Mouse (Mus musculus): ENCODE measurements at regions not wholly inside any gene's neighbourhood (a gene's known extent, or its start where the extent isn't known, plus 50 kb on each side); places are given as distances from the start of the nearest gene placed in this dataset.

DNA sequence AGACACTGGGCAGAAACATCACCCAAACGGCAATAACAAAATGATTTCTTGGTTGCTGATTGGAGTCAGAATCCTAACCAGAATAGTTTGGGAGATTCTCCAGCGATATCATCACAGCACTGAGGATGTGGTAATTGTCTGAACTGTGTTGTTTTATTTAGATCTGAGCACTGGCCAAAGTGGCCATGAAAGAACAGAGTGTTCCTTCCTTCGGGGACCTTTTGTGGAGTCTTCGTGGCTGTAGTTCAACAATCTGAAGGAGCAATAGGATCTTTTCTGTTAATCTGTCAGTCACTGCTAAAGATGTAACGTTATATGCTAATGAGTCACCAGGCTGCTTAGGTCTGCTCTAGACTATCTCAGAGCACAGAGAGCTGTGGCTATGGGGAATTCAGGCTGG is 328.8 kb downstream of the Gxylt1 start:
- WGBS = 29% methylated on average over 5 of the region's 5 CpGs
- Histone ChIP-seq H3K9ac (ENCODE audit: low read length) (no peak overlapping the region), H3K27ac (ENCODE audit: low read depth, low read length) (no peak overlapping the region), H3K4me3 (ENCODE audit: low read depth, low read length) (no peak overlapping the region), H3K4me1 (ENCODE audit: control insufficient read depth, insufficient read depth, low read length) (peaks cover 3% of the 10 kb centered on the region; the same call in 1 of the 2 replicates), H3K4me2 (ENCODE audit: low read length) (no peak overlapping the region), H3K9me3 (replicated peaks; ENCODE audit: control insufficient read depth, low read length) (no peaks in the 10 kb centered on the region), H3K27me3 (replicated peaks; ENCODE audit: control insufficient read depth, insufficient read depth, low read length) (no peaks in the 10 kb centered on the region), H3K36me3 (ENCODE audit: control insufficient read depth, insufficient read depth, low read length) (no peaks in the 10 kb centered on the region)
- ATAC-seq = no peak
- peak; percentile 35 for DNase-seq (ENCODE audit: low spot score)

DNA sequence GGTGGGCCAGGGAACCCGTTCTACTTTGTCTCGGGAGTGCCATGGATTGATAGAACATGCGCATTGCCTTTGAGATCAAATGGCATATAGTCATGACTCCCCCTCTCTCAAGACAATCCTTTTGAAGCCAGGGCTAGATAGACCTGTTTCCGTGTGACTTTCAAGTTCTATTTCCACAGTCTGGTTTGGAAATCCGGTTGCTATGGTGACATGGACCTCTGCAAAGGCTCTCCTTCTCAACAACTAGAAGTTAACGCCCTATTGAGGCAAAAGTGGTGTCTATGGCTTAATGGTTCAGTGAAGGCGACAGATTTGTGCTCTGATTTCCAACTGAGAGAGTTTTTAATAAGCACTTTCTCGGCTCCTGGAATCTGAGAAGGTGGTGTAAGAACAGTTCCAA is 371.2 kb downstream of the Gxylt1 start:
- Histone ChIP-seq H3K4me2 (ENCODE audit: low read length) (no peak overlapping the region), H3K4me1 (ENCODE audit: control insufficient read depth, insufficient read depth, low read length) (no peaks in the 10 kb centered on the region), H3K27ac (ENCODE audit: low read depth, low read length) (no peak overlapping the region), H3K36me3 (ENCODE audit: control insufficient read depth, insufficient read depth, low read length) (no peaks in the 10 kb centered on the region), H3K9me3 (replicated peaks; ENCODE audit: control insufficient read depth, low read length) (no peaks in the 10 kb centered on the region), H3K9ac (ENCODE audit: low read length) (no peak overlapping the region), H3K4me3 (ENCODE audit: low read depth, low read length) (no peak overlapping the region), H3K27me3 (replicated peaks; ENCODE audit: control insufficient read depth, insufficient read depth, low read length) (no peaks in the 10 kb centered on the region)
- DNase-seq (ENCODE audit: low spot score) = no peak
- 71% methylated on average over 8 of the region's 8 CpGs for WGBS
- ATAC-seq = no peak

- Histone ChIP-seq H3K4me1 (ENCODE audit: control insufficient read depth, insufficient read depth, low read length) (no peaks in the 10 kb centered on the region), H3K27ac (ENCODE audit: low read depth, low read length) (no peak overlapping the region), H3K36me3 (ENCODE audit: control insufficient read depth, insufficient read depth, low read length) (no peaks in the 10 kb centered on the region), H3K9ac (ENCODE audit: low read length) (no peak overlapping the region), H3K27me3 (replicated peaks; ENCODE audit: control insufficient read depth, insufficient read depth, low read length) (no peaks in the 10 kb centered on the region), H3K9me3 (replicated peaks; ENCODE audit: control insufficient read depth, low read length) (no peaks in the 10 kb centered on the region), H3K4me3 (ENCODE audit: low read depth, low read length) (no peak overlapping the region), H3K4me2 (ENCODE audit: low read length) (no peak overlapping the region)
- ATAC-seq (no peak), DNase-seq (ENCODE audit: low spot score) (no peak)
- 91% methylated on average over 7 of the region's 7 CpGs for WGBS
Observed at GRCm38 (mm10) chr15:92897277-92897676, 377.7 kb downstream of the Gxylt1 start.

GRCm38 (mm10) chr15:92895836-92896235 is 379.1 kb downstream of the Gxylt1 start:
- no peaks in the 10 kb centered on the region for H3K36me3 ChIP-seq (ENCODE audit: control insufficient read depth, insufficient read depth, low read length)
- no peak overlapping the region for H3K9ac ChIP-seq (ENCODE audit: low read length)
- 76% methylated on average over 4 of the region's 4 CpGs for WGBS
- DNase-seq (ENCODE audit: low spot score) = no peak
- no peaks in the 10 kb centered on the region for H3K9me3 ChIP-seq (replicated peaks; ENCODE audit: control insufficient read depth, low read length)
- no peak overlapping the region for H3K27ac ChIP-seq (ENCODE audit: low read depth, low read length)
- no peaks in the 10 kb centered on the region for H3K27me3 ChIP-seq (replicated peaks; ENCODE audit: control insufficient read depth, insufficient read depth, low read length)
- no peaks in the 10 kb centered on the region for H3K4me1 ChIP-seq (ENCODE audit: control insufficient read depth, insufficient read depth, low read length)
- H3K4me3 ChIP-seq (ENCODE audit: low read depth, low read length) = no peak overlapping the region
- no peak for ATAC-seq
- no peak overlapping the region for H3K4me2 ChIP-seq (ENCODE audit: low read length)

GRCm38 (mm10) chr15:92876438-92876837 is 398.5 kb downstream of the Gxylt1 start:
- 56% methylated on average over 5 of the region's 5 CpGs for WGBS
- Histone ChIP-seq H3K4me3 (ENCODE audit: low read depth, low read length) (no peak overlapping the region), H3K4me1 (ENCODE audit: control insufficient read depth, insufficient read depth, low read length) (no peaks in the 10 kb centered on the region), H3K9me3 (replicated peaks; ENCODE audit: control insufficient read depth, low read length) (no peaks in the 10 kb centered on the region), H3K27ac (ENCODE audit: low read depth, low read length) (no peak overlapping the region), H3K36me3 (ENCODE audit: control insufficient read depth, insufficient read depth, low read length) (no peaks in the 10 kb centered on the region), H3K4me2 (ENCODE audit: low read length) (no peak overlapping the region), H3K9ac (ENCODE audit: low read length) (no peak overlapping the region), H3K27me3 (replicated peaks; ENCODE audit: control insufficient read depth, insufficient read depth, low read length) (no peaks in the 10 kb centered on the region)
- ATAC-seq (peak; percentile 66; the same call in 1 of the 2 replicates), DNase-seq (ENCODE audit: low spot score) (peak; percentile 50)

DNA sequence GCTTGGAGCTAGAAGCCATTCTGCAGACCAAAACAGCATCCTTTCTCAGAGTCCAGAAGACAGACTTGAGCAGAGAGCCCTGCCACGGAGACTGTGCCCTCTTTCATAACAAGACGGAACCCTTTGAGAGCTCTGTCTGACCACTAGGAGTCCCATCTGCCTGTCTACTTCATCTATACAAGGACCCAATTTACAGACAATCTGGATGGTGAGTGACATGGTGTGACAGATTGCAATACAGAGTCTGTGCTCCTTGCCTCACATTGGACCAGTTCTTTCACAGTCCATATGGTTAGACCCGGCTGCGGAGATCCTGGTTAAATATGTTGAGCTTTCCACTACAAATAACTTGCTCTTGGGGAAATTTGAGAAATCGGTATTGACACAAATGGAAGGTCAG is 410.9 kb downstream of the Gxylt1 start:
- DNase-seq (ENCODE audit: low spot score) (peak; percentile 67), ATAC-seq (peak; percentile 88)
- no peaks in the 10 kb centered on the region for H3K27me3 ChIP-seq (replicated peaks; ENCODE audit: control insufficient read depth, insufficient read depth, low read length)
- H3K4me3 ChIP-seq (ENCODE audit: low read depth, low read length) = no peak overlapping the region
- H3K4me1 ChIP-seq (ENCODE audit: control insufficient read depth, insufficient read depth, low read length) = no peaks in the 10 kb centered on the region
- no peaks in the 10 kb centered on the region for H3K9me3 ChIP-seq (replicated peaks; ENCODE audit: control insufficient read depth, low read length)
- 0 out of 2 replicates have a peak overlapping the region, but pooled peaks have one; percentile 33 for H3K27ac ChIP-seq (ENCODE audit: low read depth, low read length)
- 50% methylated on average over 5 of the region's 5 CpGs for WGBS
- no peak overlapping the region for H3K9ac ChIP-seq (ENCODE audit: low read length)
- H3K36me3 ChIP-seq (ENCODE audit: control insufficient read depth, insufficient read depth, low read length) = no peaks in the 10 kb centered on the region
- H3K4me2 ChIP-seq (ENCODE audit: low read length) = no peak overlapping the region

- no peaks in the 10 kb centered on the region for H3K27me3 ChIP-seq (replicated peaks; ENCODE audit: control insufficient read depth, insufficient read depth, low read length)
- DNase-seq (ENCODE audit: low spot score) (no peak), ATAC-seq (no peak)
- no peak overlapping the region for H3K4me3 ChIP-seq (ENCODE audit: low read depth, low read length)
- no peaks in the 10 kb centered on the region for H3K36me3 ChIP-seq (ENCODE audit: control insufficient read depth, insufficient read depth, low read length)
- no peak overlapping the region for H3K4me2 ChIP-seq (ENCODE audit: low read length)
- WGBS = 71% methylated on average over 5 of the region's 5 CpGs
- H3K4me1 ChIP-seq (ENCODE audit: control insufficient read depth, insufficient read depth, low read length) = no peaks in the 10 kb centered on the region
- H3K27ac ChIP-seq (ENCODE audit: low read depth, low read length) = no peak overlapping the region
- no peaks in the 10 kb centered on the region for H3K9me3 ChIP-seq (replicated peaks; ENCODE audit: control insufficient read depth, low read length)
- no peak overlapping the region for H3K9ac ChIP-seq (ENCODE audit: low read length)
Observed at GRCm38 (mm10) chr15:92850854-92851253, 424.1 kb downstream of the Gxylt1 start.

- Histone ChIP-seq H3K4me2 (ENCODE audit: low read length) (no peak overlapping the region), H3K9ac (ENCODE audit: low read length) (no peak overlapping the region), H3K27me3 (replicated peaks; ENCODE audit: control insufficient read depth, insufficient read depth, low read length) (no peaks in the 10 kb centered on the region), H3K36me3 (ENCODE audit: control insufficient read depth, insufficient read depth, low read length) (no peaks in the 10 kb centered on the region), H3K9me3 (replicated peaks; ENCODE audit: control insufficient read depth, low read length) (no peaks in the 10 kb centered on the region), H3K4me1 (ENCODE audit: control insufficient read depth, insufficient read depth, low read length) (peaks cover 5% of the 10 kb centered on the region; the same call in 1 of the 2 replicates), H3K4me3 (ENCODE audit: low read depth, low read length) (no peak overlapping the region), H3K27ac (ENCODE audit: low read depth, low read length) (no peak overlapping the region)
- DNase-seq (ENCODE audit: low spot score) (peak; percentile 28), ATAC-seq (peak; percentile 58; the same call in 1 of the 2 replicates)
- 63% methylated on average over 5 of the region's 5 CpGs for WGBS
Observed at GRCm38 (mm10) chr15:92840035-92840434, 434.9 kb downstream of the Gxylt1 start.

GRCm38 (mm10) chr15:92839611-92840010 is 435.4 kb downstream of the Gxylt1 start:
- Histone ChIP-seq H3K27ac (ENCODE audit: low read depth, low read length) (no peak overlapping the region), H3K9ac (ENCODE audit: low read length) (no peak overlapping the region), H3K27me3 (replicated peaks; ENCODE audit: control insufficient read depth, insufficient read depth, low read length) (no peaks in the 10 kb centered on the region), H3K9me3 (replicated peaks; ENCODE audit: control insufficient read depth, low read length) (no peaks in the 10 kb centered on the region), H3K4me2 (ENCODE audit: low read length) (no peak overlapping the region), H3K4me1 (ENCODE audit: control insufficient read depth, insufficient read depth, low read length) (peaks cover 5% of the 10 kb centered on the region; the same call in 1 of the 2 replicates), H3K4me3 (ENCODE audit: low read depth, low read length) (no peak overlapping the region), H3K36me3 (ENCODE audit: control insufficient read depth, insufficient read depth, low read length) (no peaks in the 10 kb centered on the region)
- peak; percentile 87 for ATAC-seq
- WGBS = 27% methylated on average over 4 of the region's 4 CpGs
- peak; percentile 89 for DNase-seq (ENCODE audit: low spot score)

Measured in forebrain, embryonic 14.5 days (tissue).